Mouse (Mus musculus): Measurements from ENCODE around the gene Xndc1. TPM values are rescaled to one million over a fixed set of nuclear protein-coding genes. Genes with fewer than 3 reads are reported as not detected.
"Not testable (repeated sequence)": the region's sequence is repeated elsewhere in the genome, so short reads cannot be mapped to it uniquely, and the experiment has no call there.

The Xndc1 gene
- polyA plus RNA-seq, 1 experiment from 2014 or later, result 45.4 TPM

DNA sequence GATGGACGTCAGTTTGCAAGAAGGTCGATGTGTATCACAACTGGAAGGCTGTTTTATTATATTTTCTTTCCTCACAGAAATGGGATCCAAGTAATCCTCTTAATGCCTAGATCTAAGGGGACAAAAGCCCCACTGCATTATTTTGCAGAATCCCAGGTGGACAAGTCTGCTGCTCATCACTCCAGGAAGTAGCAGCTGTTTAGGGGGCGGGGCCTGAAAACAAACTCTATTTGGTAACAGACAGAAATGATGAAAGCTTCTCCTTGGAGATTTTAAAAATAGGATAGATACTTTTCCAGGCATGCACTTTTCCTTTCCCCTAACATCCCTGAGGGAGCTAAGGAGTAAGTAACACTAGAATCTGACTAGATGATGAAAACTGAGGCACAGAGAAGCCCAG, 28.0 kb upstream of the Xndc1 start:
- 91% methylated on average over 3 of the region's 3 CpGs for WGBS

DNA sequence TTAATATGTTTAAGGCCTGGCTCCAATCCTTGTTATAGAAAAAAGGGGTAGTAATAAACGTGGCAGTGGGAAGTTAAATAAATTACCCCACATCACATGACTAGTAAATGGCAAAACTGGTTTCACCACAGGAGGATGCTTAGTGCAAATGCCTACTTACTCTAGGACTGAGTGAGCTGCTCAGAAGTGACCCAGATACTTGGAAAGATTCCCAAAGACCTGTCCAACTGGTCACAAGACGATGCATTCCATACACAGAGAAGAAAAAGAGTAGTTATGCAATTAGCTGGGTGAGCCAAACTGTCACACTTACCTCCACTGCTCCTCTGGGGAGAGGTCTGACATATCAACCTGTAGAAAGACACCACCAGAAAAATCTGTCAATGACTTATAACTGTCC, 23.0 kb upstream of the Xndc1 start:
- H3K36me3 ChIP-seq, result peaks cover 50% of the 10 kb centered on the region
- H3K27ac ChIP-seq, result no peak overlapping the region
- H3K4me1 ChIP-seq, result no peaks in the 10 kb centered on the region
- H3K9ac ChIP-seq, result no peak overlapping the region
- H3K4me3 ChIP-seq, result no peak overlapping the region
- 73% methylated on average over 2 of the region's 2 CpGs for WGBS
- H3K27me3 ChIP-seq, result no peaks in the 10 kb centered on the region
- no peaks in the 10 kb centered on the region for H3K9me3 ChIP-seq
- H3K4me2 ChIP-seq, result no peak overlapping the region
- ATAC-seq (ENCODE audit: insufficient number of reproducible peaks, insufficient read depth, low FRiP score, low TSS enrichment, low read depth), result no peak

More for the DNA sequence above, 28.0 kb upstream of the Xndc1 start:
- Histone ChIP-seq H3K36me3 (peaks cover 95% of the 10 kb centered on the region), H3K9ac (no peak overlapping the region), H3K27ac (no peak overlapping the region), H3K9me3 (no peaks in the 10 kb centered on the region), H3K4me3 (no peak overlapping the region), H3K27me3 (no peaks in the 10 kb centered on the region), H3K4me1 (no peaks in the 10 kb centered on the region), H3K4me2 (no peak overlapping the region)
- ATAC-seq (ENCODE audit: insufficient number of reproducible peaks, insufficient read depth, low FRiP score, low TSS enrichment, low read depth), result no peak

DNA sequence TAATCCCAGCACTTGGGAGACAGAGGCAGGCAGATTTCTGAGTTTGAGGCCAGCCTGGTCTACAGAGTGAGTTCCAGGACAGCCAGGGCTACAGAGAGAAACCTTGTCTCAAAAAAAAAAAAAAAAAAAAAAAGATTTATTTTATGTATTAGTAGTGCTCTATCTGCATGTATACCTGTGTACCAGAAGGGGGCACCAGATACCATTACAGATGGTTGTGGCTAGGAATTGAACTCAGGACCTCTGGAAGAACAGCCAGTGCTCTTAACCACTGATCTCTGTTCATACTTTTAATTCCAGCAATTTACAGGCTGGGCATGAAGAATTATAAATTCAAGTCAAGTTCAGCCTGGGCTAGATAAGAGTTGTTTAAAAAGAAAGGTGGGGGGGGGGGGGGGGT, 16.8 kb upstream of the Xndc1 start:
- not testable (repeated sequence) for H3K9ac ChIP-seq; ATAC-seq (ENCODE audit: insufficient number of reproducible peaks, insufficient read depth, low FRiP score, low TSS enrichment, low read depth); H3K27ac ChIP-seq; H3K4me2 ChIP-seq; H3K4me1 ChIP-seq; H3K9me3 ChIP-seq; H3K27me3 ChIP-seq; H3K4me3 ChIP-seq
- H3K36me3 ChIP-seq, result peaks cover 27% of the 10 kb centered on the region

DNA sequence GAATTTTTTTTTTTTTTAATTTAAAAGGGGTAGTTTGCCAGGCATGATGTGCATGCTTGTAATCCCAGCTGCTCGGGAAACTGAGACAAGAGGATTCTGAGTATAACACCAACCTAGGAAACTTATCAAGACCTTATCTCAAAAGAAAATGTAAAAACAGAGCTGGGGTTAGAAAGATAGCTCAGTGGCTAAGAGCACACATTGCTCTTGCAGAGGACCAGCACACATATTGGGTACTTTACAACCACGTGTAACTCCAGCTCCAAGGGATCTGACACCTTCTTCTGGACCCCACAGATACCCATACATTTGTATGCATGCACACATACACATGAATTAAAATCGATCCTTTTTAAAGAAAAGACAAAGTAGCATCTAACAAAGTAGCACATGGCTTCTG, 4.0 kb upstream of the Xndc1 start:
- no peaks in the 10 kb centered on the region for H3K27me3 ChIP-seq
- H3K27ac ChIP-seq, result no peak overlapping the region
- no peaks in the 10 kb centered on the region for H3K9me3 ChIP-seq
- peaks cover 14% of the 10 kb centered on the region for H3K4me1 ChIP-seq
- no peak overlapping the region for H3K4me2 ChIP-seq
- peaks cover 37% of the 10 kb centered on the region for H3K36me3 ChIP-seq
- no peak for ATAC-seq (ENCODE audit: insufficient number of reproducible peaks, insufficient read depth, low FRiP score, low TSS enrichment, low read depth)
- no peak overlapping the region for H3K9ac ChIP-seq
- 93% methylated on average over 3 of the region's 3 CpGs for WGBS
- H3K4me3 ChIP-seq, result no peak overlapping the region

DNA sequence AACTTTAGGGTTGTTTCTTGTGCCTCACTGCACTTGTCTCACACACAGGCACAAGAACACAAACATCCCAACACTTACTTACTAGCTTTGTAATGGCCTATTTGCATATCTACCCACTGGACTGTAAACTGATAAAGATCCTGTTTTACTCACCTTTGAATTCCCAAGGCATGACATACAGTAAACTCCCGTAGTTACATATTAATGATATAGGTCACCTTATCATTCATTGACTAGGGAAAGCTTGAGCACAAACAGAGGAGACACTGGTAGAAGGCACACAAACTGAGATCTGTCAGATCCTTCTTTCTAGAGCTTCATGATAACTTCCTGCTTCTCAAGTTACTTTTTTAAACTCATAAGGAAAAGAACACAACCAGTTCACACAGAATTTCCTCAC, 3.1 kb upstream of the Xndc1 start:
- H3K36me3 ChIP-seq, result peaks cover 29% of the 10 kb centered on the region
- WGBS, result 95% methylated on average over 1 of the region's 1 CpGs
- H3K27ac ChIP-seq, result no peak overlapping the region
- H3K4me2 ChIP-seq, result no peak overlapping the region
- H3K4me3 ChIP-seq, result no peak overlapping the region
- no peak overlapping the region for H3K9ac ChIP-seq
- no peak for ATAC-seq (ENCODE audit: insufficient number of reproducible peaks, insufficient read depth, low FRiP score, low TSS enrichment, low read depth)
- no peaks in the 10 kb centered on the region for H3K27me3 ChIP-seq
- H3K9me3 ChIP-seq, result no peaks in the 10 kb centered on the region
- H3K4me1 ChIP-seq, result peaks cover 20% of the 10 kb centered on the region

DNA sequence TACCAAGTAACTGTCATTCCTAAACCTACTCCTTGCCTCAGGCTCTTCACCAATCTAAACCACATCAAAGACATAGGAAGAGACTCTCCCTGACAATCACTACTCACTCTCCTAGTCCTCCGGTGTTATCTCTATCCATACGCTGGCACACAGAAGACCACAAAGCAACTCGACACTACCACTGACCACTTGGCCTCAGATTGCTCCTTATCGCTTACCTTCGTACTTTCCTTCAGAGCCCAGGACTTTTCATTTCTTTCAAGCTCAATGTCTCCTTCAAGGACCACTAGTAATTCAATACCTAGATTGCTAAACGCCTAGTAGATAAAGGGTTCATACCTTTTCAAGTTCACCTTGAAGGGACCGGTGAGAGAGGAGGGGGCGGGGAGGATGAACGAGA, 1.4 kb upstream of the Xndc1 start:
- peak overlapping the region; percentile 77 for H3K4me2 ChIP-seq
- H3K4me1 ChIP-seq, result peaks cover 23% of the 10 kb centered on the region
- no peak overlapping the region for H3K27ac ChIP-seq
- no peaks in the 10 kb centered on the region for H3K9me3 ChIP-seq
- no peak for ATAC-seq (ENCODE audit: insufficient number of reproducible peaks, insufficient read depth, low FRiP score, low TSS enrichment, low read depth)
- H3K9ac ChIP-seq, result no peak overlapping the region; the same call in 1 of the 2 replicates
- H3K4me3 ChIP-seq, result peak overlapping the region; percentile 74
- no peaks in the 10 kb centered on the region for H3K27me3 ChIP-seq
- H3K36me3 ChIP-seq, result peaks cover 22% of the 10 kb centered on the region
- WGBS, result 80% methylated on average over 9 of the region's 9 CpGs

DNA sequence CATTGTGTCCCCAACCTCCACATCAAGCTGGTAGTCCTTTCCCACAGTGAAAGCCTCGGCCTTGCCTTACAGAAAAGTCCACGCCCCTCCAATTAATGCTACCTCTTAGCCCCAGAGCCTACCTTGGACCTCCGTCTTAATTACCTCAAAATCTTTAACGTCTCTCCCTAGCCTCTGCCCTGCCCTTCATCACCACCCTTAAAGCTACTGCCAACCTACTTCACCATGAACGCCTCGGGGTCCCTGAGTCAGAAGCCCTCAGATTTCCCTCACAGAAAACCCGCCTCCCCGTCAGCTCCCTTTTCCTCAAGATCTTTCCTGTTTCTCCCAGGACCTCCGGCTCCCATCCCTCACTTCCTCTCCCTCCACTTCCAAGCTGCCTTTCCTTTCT, 661 bp upstream of the Xndc1 start:
- no peaks in the 10 kb centered on the region for H3K9me3 ChIP-seq
- H3K36me3 ChIP-seq, result peaks cover 15% of the 10 kb centered on the region
- H3K27me3 ChIP-seq, result no peaks in the 10 kb centered on the region
- H3K4me2 ChIP-seq, result peak overlapping the region; percentile 77
- under 1% methylated on average over 9 of the region's 9 CpGs for WGBS
- H3K9ac ChIP-seq, result peak overlapping the region; percentile 81
- H3K27ac ChIP-seq, result peak overlapping the region; percentile 88
- peaks cover 23% of the 10 kb centered on the region for H3K4me1 ChIP-seq
- ATAC-seq (ENCODE audit: insufficient number of reproducible peaks, insufficient read depth, low FRiP score, low TSS enrichment, low read depth), result no peak
- H3K4me3 ChIP-seq, result peak overlapping the region; percentile 74

DNA sequence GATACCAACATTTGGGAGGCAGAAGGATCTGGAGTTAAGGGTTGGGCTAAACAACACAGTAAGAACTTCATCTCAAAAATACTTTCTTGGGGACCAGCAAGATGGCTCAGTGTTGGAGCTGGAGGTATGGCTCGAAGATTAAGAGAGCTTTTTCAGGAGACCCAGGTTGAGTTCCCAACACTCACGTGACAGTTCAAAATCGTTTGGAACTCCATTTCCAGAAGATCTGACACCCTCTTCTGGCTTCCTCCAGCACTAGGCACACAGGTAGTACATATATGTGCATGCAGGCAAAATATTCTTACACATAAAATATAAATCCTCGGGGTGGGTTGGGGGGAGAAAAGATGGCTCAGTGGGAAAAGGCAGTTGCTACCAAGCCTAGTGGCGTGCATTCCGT, 1.1 kb downstream of the Xndc1 start:
- Histone ChIP-seq H3K27me3 (no peaks in the 10 kb centered on the region), H3K4me2 (peak overlapping the region; percentile 77), H3K9ac (peak overlapping the region; percentile 81), H3K4me3 (peak overlapping the region; percentile 74), H3K9me3 (no peaks in the 10 kb centered on the region), H3K36me3 (peaks cover 19% of the 10 kb centered on the region), H3K4me1 (peaks cover 23% of the 10 kb centered on the region), H3K27ac (peak overlapping the region; percentile 88)
- no peak for ATAC-seq (ENCODE audit: insufficient number of reproducible peaks, insufficient read depth, low FRiP score, low TSS enrichment, low read depth)
- WGBS, result 74% methylated on average over 6 of the region's 6 CpGs

DNA sequence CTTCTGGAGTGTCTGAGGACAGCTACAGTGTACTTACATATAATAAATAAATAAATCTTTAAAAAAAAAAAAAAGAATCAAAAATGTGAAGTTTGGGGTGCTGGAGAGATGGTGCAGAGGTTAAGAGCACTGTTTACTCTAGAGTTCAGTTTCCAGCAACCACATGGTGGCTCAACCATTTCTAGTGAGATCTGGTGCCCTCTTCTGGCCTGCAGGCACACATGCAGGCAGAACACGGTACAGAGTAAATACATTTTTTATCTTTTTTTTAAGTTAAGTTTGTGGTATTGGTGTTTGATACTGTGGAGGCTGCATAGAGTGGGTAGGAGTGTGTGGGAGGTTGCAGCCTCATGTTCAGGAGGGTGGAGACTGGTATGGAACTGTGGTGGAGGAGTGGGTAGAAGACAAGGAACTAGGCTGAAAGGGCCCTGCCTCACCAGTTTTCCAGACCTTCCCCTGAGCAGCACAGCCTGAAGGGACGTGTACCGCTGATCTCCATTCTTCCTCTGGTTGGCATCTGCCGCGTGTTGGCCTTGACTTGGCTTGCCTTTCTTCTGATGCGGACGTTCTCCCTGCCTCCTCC, 11.5 kb downstream of the Xndc1 start:
- H3K9me3 ChIP-seq, result no peaks in the 10 kb centered on the region
- H3K9ac ChIP-seq, result no peak overlapping the region
- H3K4me3 ChIP-seq, result no peak overlapping the region
- ATAC-seq (ENCODE audit: insufficient number of reproducible peaks, insufficient read depth, low FRiP score, low TSS enrichment, low read depth), result no peak
- H3K27ac ChIP-seq, result no peak overlapping the region
- 78% methylated on average over 7 of the region's 7 CpGs for WGBS
- H3K27me3 ChIP-seq, result no peaks in the 10 kb centered on the region
- H3K4me1 ChIP-seq, result no peaks in the 10 kb centered on the region
- peaks cover 91% of the 10 kb centered on the region for H3K36me3 ChIP-seq
- H3K4me2 ChIP-seq, result no peak overlapping the region

DNA sequence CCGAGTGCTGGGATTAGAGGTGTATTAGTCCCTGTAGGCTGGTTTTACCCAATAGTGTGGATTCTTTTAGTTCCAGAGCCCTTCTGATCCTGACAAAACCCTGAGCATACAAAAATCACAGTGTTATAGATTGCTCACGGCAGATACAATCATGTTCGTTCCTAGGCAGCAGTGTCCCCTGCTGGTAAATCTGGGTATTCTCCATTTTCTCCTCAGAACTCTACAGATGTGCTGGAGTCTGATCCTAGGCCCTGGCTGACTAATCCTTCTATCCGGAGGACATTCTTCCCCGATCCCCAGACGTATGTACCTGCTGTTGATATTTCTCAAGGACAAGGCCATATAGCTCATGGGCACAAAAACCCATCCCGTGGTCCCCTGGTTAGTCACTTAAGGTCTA, 13.2 kb downstream of the Xndc1 start:
- ATAC-seq (ENCODE audit: insufficient number of reproducible peaks, insufficient read depth, low FRiP score, low TSS enrichment, low read depth), result no peak
- 77% methylated on average over 7 of the region's 7 CpGs for WGBS
- no peaks in the 10 kb centered on the region for H3K27me3 ChIP-seq
- H3K4me3 ChIP-seq, result no peak overlapping the region
- no peaks in the 10 kb centered on the region for H3K9me3 ChIP-seq
- H3K27ac ChIP-seq, result no peak overlapping the region
- H3K9ac ChIP-seq, result no peak overlapping the region
- H3K36me3 ChIP-seq, result peaks cover 91% of the 10 kb centered on the region
- H3K4me1 ChIP-seq, result no peaks in the 10 kb centered on the region
- H3K4me2 ChIP-seq, result no peak overlapping the region

DNA sequence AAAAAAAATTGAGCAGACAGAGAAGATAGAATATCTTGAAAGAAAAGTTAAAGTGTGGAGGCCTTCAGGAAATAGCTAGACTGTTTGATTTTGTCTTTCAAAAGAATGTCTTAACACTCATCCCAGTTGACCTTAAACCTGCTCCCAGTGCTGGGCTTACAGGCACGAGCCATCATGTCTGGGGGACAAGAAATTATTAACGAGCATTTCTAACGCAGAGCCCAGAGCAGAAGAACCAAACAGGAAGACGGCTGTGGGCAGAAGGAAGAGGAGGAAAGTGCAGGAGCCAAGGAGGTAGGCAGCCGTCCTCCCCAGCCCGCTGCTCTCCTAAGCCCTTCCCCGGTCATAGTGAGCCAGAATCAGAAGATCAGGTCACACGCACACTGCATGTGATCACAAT, 15.0 kb downstream of the Xndc1 start:
- H3K27me3 ChIP-seq, result no peaks in the 10 kb centered on the region
- no peak overlapping the region for H3K27ac ChIP-seq
- H3K4me1 ChIP-seq, result no peaks in the 10 kb centered on the region
- WGBS, result 88% methylated on average over 8 of the region's 8 CpGs
- ATAC-seq (ENCODE audit: insufficient number of reproducible peaks, insufficient read depth, low FRiP score, low TSS enrichment, low read depth), result no peak
- no peak overlapping the region for H3K9ac ChIP-seq
- H3K4me3 ChIP-seq, result no peak overlapping the region
- no peaks in the 10 kb centered on the region for H3K9me3 ChIP-seq
- H3K4me2 ChIP-seq, result no peak overlapping the region
- peaks cover 91% of the 10 kb centered on the region for H3K36me3 ChIP-seq

DNA sequence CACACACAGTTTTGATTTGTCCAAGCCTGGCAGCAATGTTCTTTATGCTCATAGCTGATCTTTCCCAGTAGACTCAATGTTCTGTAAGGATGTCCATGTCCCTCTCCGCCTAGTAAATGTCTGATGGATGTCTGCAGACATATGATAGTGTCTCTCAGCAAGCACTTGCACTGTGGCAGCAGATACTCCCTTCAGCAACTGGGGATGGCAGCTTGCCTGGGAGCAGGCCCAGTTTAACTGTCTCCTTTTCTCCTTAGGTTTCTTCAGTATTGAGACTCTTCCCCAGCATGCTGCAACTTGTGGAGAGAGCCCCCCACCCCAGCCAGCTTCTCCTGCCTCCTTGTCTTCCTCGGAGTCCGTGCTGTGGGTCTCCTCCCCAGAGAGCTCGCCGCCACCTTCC, 16.5 kb downstream of the Xndc1 start:
- H3K27me3 ChIP-seq, result no peaks in the 10 kb centered on the region
- no peak for ATAC-seq (ENCODE audit: insufficient number of reproducible peaks, insufficient read depth, low FRiP score, low TSS enrichment, low read depth)
- no peaks in the 10 kb centered on the region for H3K4me1 ChIP-seq
- H3K36me3 ChIP-seq, result peaks cover 85% of the 10 kb centered on the region
- no peaks in the 10 kb centered on the region for H3K9me3 ChIP-seq
- H3K4me3 ChIP-seq, result no peak overlapping the region
- H3K9ac ChIP-seq, result no peak overlapping the region
- no peak overlapping the region for H3K27ac ChIP-seq
- 94% methylated on average over 5 of the region's 5 CpGs for WGBS
- H3K4me2 ChIP-seq, result no peak overlapping the region

DNA sequence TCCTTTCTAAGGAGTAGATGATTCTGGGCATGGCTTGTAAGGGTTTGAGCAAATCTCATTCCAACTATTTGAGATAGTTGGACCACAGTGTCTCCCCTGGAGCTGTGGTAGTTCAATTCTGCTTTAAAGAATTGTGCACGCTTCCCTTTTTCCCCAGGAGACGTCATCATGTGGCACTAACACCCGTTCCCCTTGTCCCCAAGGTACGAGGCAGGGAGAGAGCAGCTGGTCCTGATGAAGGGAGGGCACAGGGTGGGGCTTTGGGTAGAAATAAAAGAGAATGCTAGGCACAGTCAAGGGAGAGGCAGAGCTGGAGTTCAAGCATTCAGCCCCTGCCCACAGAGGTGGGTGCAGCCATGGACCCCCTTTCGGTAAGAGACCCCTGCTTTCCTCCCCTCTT, 17.5 kb downstream of the Xndc1 start, which contains the start of gene Trpc2:
TSS of gene Trpc2 (plus strand) at position 301 of the 400 bp plus-strand sequence.
- H3K27me3 ChIP-seq, result no peaks in the 10 kb centered on the region
- H3K36me3 ChIP-seq, result peaks cover 81% of the 10 kb centered on the region
- H3K4me2 ChIP-seq, result no peak within 1 kb of the TSS
- no peak within 1 kb of the TSS for H3K27ac ChIP-seq
- H3K4me1 ChIP-seq, result no peaks in the 10 kb centered on the region
- ATAC-seq (ENCODE audit: insufficient number of reproducible peaks, insufficient read depth, low FRiP score, low TSS enrichment, low read depth), result no peak
- H3K9me3 ChIP-seq, result no peaks in the 10 kb centered on the region
- H3K9ac ChIP-seq, result 0 out of 2 replicates have a peak within 1 kb of the TSS, but pooled peaks have one; percentile 52
- WGBS, result 61% methylated on average over 5 of the region's 5 CpGs
- H3K4me3 ChIP-seq, result no peak within 1 kb of the TSS

Data from embryonic facial prominence, embryonic 13.5 days (tissue).